Mouse (Mus musculus): ENCODE measurements around the gene Snx20. TPM values are rescaled to one million over a fixed set of nuclear protein-coding genes. Genes with fewer than 3 reads are reported as not detected.

The Snx20 gene
- total and polyA plus RNA-seq, 3 experiments: 69.1 to 117 (median 93.1) TPM

GRCm38 (mm10) chr8:88577666-88578065, 58.3 kb downstream of the Snx20 start:
- TF ChIP-seq EP300 (IDR thresholded peaks at IDR 0.05; ENCODE audit: low read length) (no peak), ZMIZ1 (IDR thresholded peaks at IDR 0.05; ENCODE audit: low read depth, low read length) (no peak), BHLHE40 (IDR thresholded peaks at IDR 0.05; ENCODE audit: low read depth, low read length) (no peak), IRF4 (IDR thresholded peaks at IDR 0.05; ENCODE audit: low read depth, low read length) (no peak), CTCF (conservative IDR thresholded peaks at IDR 0.05 in 1 of 2, IDR thresholded peaks at IDR 0.05 in 1 of 2; ENCODE audit: low read depth in 2 of 2, low read length in 2 of 2) (no peak), ZC3H11A (IDR thresholded peaks at IDR 0.05; ENCODE audit: low read depth, low read length) (no peak), RAD21 (IDR thresholded peaks at IDR 0.05; ENCODE audit: low read depth, low read length) (no peak), POLR2A (IDR thresholded peaks at IDR 0.05; ENCODE audit: low read depth, low read length) (no peak), ETS1 (conservative IDR thresholded peaks at IDR 0.05; ENCODE audit: low read depth, low read length) (no peak), MEF2A (IDR thresholded peaks at IDR 0.05; ENCODE audit: borderline replicate concordance, low read depth, low read length) (no peak), MXI1 (IDR thresholded peaks at IDR 0.05; ENCODE audit: low read depth, low read length) (no peak), MYC (IDR thresholded peaks at IDR 0.05; ENCODE audit: low read depth, low read length) (no peak), ZNF384 (IDR thresholded peaks at IDR 0.05; ENCODE audit: low read depth, low read length) (no peak)
- Histone ChIP-seq H3K4me3 (replicated peaks in 1 of 3; ENCODE audit: low read depth in 2 of 3, low read length in 2 of 3, poor library complexity in 1 of 3) (no peak overlapping the region), H3K9me3 (replicated peaks; ENCODE audit: low read length) (no peaks in the 10 kb centered on the region), H3K36me3 (replicated peaks in 1 of 2; ENCODE audit: control insufficient read depth in 1 of 2, insufficient read depth in 1 of 2, low read length in 1 of 2) (no peaks in the 10 kb centered on the region), H3K27ac (ENCODE audit: insufficient read depth, low read depth) (no peak overlapping the region), H3K9ac (ENCODE audit: insufficient read depth, low read depth) (no peak overlapping the region), H3K27me3 (replicated peaks) (no peaks in the 10 kb centered on the region), H3K79me2 (replicated peaks; ENCODE audit: control insufficient read depth, extremely low read depth, insufficient read depth, poor library complexity, severe bottlenecking) (no peaks in the 10 kb centered on the region), H3K4me1 (ENCODE audit: control insufficient read depth in 1 of 2, insufficient read depth in 2 of 2) (peaks cover 12 to 45% of the 10 kb centered on the region in 2 experiments), H3K4me2 (ENCODE audit: insufficient read depth, low read depth, poor library complexity, severe bottlenecking) (no peak overlapping the region)
- in situ Hi-C loops (cut with MboI; ENCODE audit: low pct_ligation_motif_present, low pct_unique_long_range_greater_than_20kb, low sequenced_read_pairs) (no loop called here), dilution Hi-C loops (cut with MboI; ENCODE audit: extremely low pct_ligation_motif_present, extremely low pct_unique_long_range_greater_than_20kb, low sequenced_read_pairs) (no loop called here)
- no peak for DNase-seq (ENCODE audit: extremely low read depth)

Other genes starting within 250 kb of the Snx20 start
- gene Nkd1, start 114.8 kb downstream of the Snx20 start, total RNA-seq (2012; rRNA removed): 0.13 and 0.30 TPM in 2 replicates
- gene Nkd1, start 114.8 kb downstream of the Snx20 start, total RNA-seq (2014; rRNA removed): 0.24 and 0.28 TPM in 2 replicates
- gene Nkd1, start 114.8 kb downstream of the Snx20 start, polyA plus RNA-seq (2012; ENCODE audit: insufficient read length, low read depth): 0.56 and 0.67 TPM in 2 replicates
- gene Nod2, start 11.2 kb upstream of the Snx20 start, total RNA-seq (2012; rRNA removed): 10.9 and 11.7 TPM in 2 replicates
- 3.5 and 4.3 TPM in 2 replicates for gene Nod2, start 11.2 kb upstream of the Snx20 start, total RNA-seq (2014; rRNA removed)
- 7.5 and 7.7 TPM in 2 replicates for gene Nod2, start 11.2 kb upstream of the Snx20 start, polyA plus RNA-seq (2012; ENCODE audit: insufficient read length, low read depth)
- gene Cyld, start 60.9 kb upstream of the Snx20 start, total RNA-seq (2012; rRNA removed): 19.4 and 20.2 TPM in 2 replicates
- gene Cyld, start 60.9 kb upstream of the Snx20 start, total RNA-seq (2014; rRNA removed): 29.4 and 32.5 TPM in 2 replicates
- 22.0 and 22.1 TPM in 2 replicates for gene Cyld, start 60.9 kb upstream of the Snx20 start, polyA plus RNA-seq (2012; ENCODE audit: insufficient read length, low read depth)